Mouse (Mus musculus) urinary bladder, postnatal 10 days (tissue): ENCODE measurements around the gene Haus3.

Source experiments
- DNase-seq: peaks from one replicate; pipeline ENCODE4 v3.0.0; 2022; ENCODE audit warnings: low spot score

Haus3 gene

GRCm38 (mm10) chr5:34168950-34169891, at the start of gene Haus3, which contains the start of gene Poln:
Gene Haus3 (minus strand): TSS chr5:34169527.
Gene Poln (minus strand): TSS chr5:34169448.
- peak; percentile 86 for DNase-seq

DNA sequence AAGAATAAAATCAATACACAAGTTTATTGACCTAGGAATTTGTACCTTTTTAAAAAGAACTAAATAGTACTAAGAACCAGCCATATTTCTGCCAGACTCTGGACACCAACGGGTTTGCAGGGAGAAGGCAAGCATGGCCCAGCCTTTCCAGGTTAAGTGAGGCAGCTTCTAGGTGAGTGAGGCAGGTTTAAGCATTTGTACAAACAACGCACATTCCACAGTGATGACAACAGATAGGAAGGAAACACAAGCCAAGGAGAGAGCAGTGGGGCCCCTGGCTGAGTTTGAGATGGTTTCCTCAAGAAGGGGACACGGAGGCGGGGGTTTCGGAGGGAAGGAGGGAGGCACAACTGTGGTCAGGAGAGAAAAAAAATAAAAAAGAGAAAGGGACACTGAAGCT, 49.3 kb upstream of the Haus3 start:
- no peak for DNase-seq

DNA sequence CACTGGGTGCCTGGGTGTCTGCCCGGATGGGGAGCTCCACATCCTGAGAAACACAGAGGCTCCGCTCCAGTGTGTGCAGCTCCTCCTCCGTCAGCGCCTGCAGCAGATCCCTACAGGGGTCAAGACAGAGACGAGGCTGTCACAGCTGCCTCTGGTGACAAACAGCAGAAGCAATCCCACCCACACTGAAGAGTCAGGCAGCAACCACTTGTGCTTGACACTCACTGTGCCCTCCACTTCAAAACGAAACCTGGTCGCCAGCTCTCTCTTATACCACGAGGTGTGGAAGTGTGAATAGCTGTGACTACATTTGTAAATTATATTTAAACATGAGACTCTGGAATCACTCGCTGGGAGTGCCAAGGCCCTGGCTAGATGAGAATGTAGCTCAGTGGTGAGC, 48.4 kb upstream of the Haus3 start:
- no peak for DNase-seq

DNA sequence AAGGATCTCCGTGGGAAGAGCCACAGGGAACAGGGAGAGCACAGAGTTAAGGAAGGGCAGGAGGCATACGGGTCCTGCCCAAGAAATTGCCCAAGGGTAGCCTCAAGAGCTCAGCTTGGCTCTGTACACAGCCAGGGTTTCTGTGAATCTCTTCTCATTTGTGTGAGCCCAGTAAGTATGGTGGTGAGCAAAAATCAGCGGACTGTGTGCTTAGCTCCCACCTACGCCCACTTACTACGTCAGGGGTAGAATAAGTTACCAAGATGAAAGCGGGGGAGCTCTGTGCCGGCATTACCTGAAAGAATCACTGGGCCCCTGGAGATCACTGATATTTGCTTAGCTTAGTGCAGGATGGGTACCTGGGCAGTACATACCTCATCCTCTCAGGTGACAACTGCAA, 46.7 kb upstream of the Haus3 start:
- no peak for DNase-seq

DNA sequence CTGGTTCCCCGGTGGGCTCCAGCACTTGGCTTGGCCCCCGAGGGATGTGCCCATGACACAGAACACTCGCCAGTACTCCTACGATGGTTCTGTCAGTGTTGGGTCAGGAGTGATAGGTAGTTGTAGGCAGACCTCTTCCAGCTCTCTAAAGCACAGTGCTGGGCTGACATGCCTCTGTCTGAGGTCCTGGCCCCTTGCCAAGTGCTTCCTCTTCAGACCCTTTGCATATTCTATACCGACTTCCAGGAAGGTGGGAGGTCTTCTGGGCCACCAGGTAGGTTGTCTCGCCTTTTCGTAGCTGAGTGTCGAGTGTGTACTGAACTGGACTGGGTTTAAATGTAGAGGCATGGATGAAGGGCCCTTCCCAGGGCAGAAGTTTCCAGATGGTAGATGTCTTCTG, 44.3 kb upstream of the Haus3 start:
- no peak for DNase-seq

GRCm38 (mm10) chr5:34210279-34210678, 41.0 kb upstream of the Haus3 start:
- DNase-seq, result no peak

DNA sequence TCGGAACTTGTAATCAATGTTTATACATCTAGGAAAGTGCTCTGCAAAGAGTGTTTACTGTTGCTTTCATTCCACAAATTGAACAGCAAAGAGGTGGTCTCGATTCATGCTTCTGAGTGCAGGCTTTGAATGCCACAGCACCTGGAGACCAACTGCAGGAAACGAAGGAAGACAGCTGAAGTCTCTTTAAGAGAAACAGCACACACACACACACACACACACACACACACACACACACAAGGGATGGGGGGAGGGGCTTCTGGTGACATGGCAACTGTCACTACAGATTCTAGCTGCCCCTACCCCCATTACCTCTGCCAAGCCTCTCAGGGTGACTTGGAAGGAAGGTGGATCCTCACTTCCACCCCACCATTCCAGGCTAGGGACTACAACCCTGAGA, 38.2 kb upstream of the Haus3 start:
- no peak for DNase-seq

- no peak for DNase-seq
Observed at GRCm38 (mm10) chr5:34205788-34206187, 36.5 kb upstream of the Haus3 start.

GRCm38 (mm10) chr5:34204911-34205310, 35.6 kb upstream of the Haus3 start:
- DNase-seq, result no peak

GRCm38 (mm10) chr5:34202006-34202405, 32.7 kb upstream of the Haus3 start:
- DNase-seq, result no peak

DNA sequence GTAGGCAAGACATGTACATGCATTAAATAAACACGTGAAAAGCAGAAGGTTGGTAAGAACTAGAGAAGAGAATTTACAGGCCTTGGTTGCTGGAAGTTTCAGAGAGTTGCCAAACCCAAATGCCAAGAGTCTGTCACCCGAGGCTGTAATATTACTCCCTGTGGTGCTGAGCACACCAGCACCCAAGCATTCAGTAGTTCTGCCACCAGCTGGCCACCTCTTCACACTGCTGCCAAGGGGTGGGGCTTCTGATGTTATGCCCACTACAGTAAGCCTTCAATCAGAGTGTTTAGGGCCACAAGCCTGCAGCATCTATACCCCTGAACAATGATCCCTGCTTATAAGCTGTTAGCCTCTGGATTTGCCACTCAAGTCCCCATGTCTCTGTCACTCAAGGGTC, 32.1 kb upstream of the Haus3 start:
- no peak for DNase-seq

- DNase-seq, result no peak
Observed at GRCm38 (mm10) chr5:34198615-34199014, 29.3 kb upstream of the Haus3 start.

- DNase-seq, result no peak
Observed at GRCm38 (mm10) chr5:34197243-34197642, 27.9 kb upstream of the Haus3 start.

- no peak for DNase-seq
Observed at GRCm38 (mm10) chr5:34196423-34196822, 27.1 kb upstream of the Haus3 start.

DNA sequence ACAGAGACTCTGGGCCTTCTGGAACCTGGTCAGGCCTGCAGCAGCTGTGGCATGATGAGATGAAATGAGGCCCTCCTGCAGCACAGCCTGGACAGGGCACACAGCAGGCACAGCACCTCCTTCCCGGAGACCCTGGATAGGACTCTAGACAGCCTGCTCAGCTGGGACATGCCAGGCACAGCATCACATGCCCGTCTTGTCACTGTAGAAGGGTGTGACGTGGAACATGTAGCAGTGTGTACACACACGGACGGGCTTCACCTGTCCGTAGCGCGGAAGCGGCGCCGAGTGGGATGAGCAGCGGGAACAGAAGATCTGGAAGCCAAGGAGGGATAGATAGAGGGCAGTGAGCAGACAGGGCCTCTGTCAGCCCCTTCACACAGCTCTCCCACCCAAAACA, 26.5 kb upstream of the Haus3 start:
- no peak for DNase-seq

- no peak for DNase-seq
Observed at GRCm38 (mm10) chr5:34194975-34195662, 25.8 kb upstream of the Haus3 start.

DNA sequence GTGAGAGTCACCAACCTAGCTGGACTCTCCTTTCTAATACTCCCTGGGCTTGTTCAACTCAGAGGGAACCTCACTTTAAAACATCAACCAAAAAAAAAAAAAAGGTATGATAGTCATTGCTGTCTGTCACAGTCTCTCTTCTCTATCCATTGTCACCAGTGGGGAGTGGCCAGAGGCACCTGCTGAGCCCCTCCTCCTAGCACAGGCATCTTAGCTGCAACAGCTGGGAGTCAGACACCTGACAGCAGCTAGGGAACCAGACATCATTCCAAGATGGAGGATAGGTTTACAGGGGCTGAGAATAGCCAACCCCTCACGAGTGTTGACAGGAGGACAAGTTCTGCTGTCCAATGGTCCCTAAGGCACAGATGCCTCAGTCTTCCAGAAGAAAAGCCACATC, 25.1 kb upstream of the Haus3 start:
- DNase-seq, result no peak

DNA sequence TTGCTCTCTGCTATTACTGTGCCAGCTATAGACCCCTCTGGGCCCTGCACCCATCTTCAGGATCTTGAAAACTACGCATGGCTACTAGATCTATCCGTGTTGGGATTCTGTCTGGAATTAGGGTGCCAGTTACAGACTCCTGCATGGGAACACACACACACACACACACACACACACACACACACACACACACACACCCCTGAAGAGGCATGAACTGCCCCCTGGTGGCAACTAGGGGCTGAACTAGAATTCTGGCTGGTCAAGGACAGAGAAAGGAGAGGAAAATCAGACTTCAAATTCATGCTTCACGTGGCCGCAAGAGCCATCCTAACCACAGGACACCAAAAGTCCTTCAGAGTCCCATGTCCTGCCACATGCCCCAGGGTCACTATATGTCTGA, 22.5 kb upstream of the Haus3 start:
- no peak for DNase-seq

DNA sequence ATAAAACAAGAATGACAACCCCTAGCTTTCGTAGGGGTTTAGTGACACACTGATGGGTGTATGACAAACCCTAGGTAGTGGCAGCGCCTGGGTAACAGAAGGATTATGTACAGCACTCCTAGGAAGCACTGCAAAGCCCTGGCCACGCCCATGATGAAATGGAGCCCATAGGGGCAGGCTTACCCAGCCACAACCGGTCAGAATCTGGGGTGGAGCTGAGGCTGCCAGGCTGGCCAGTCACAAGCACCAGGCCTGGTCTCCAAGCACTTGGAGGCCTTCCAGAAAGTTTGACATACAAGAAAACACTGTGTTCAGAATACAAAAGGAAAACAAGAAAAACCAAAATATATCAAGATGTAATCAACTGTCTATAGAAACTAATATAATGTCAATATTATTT, 21.7 kb upstream of the Haus3 start:
- DNase-seq, result no peak

DNA sequence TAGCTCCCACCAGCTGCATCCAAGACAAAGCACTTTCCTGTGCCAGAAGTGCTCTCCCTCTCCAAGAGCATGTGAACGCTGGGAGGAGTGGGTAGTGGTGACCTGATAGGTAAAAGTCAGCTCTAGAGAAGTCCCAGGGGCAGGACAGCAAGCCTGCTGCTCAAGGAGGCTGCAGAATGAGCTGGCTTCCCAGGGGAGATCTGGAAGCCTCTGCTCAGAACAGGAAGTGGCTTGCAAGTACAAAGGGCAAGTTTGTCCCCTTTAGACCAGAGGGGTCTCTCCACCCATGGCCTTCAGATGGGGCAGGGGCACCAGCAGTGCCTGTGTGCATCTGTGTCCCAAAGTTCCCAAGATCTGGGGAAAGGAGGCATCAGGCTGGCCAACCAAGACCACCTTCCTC, 20.2 kb upstream of the Haus3 start:
- no peak for DNase-seq

DNA sequence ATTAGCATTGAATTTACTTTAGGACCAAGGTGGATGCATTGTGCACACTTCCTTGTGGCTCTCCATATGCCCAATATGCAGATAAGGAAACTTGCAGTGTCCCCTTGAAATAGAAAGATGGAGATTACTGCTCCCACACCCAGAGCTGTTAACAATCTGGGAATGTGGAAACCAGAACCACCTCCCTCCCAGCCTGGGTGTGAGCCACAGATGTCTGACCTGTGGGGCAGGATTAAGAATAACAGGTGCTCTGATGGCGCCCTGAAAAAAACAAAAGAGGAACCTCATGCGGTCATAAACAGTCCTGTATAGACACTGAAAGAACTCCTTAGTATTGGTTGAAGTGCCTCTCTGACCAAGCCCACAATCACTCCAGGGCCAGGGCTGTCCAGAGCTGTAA, 19.5 kb upstream of the Haus3 start:
- no peak for DNase-seq

- DNase-seq, result peak; percentile 98
Observed at GRCm38 (mm10) chr5:34187601-34188316, 18.4 kb upstream of the Haus3 start, which contains the start of gene Mxd4. Gene Mxd4 (minus strand): TSS chr5:34187720.

GRCm38 (mm10) chr5:34186961-34187391, 17.6 kb upstream of the Haus3 start:
- DNase-seq, result no peak
